Mouse (Mus musculus): ENCODE data around the gene Resp18. TPM values are rescaled to one million over a fixed set of nuclear protein-coding genes. Genes with fewer than 3 reads are reported as not detected.
A peak's percentile ranks its signal among the peaks of the same experiment; 100 is the strongest.

The Resp18 gene
- 0.24 and 0.41 TPM in 2 replicates for polyA plus RNA-seq (2012; rRNA removed)

- Histone ChIP-seq H3K27me3 (replicated peaks; ENCODE audit: control insufficient read depth, insufficient read depth, low read length) (no peaks in the 10 kb centered on the region), H3K36me3 (ENCODE audit: control insufficient read depth, insufficient read depth, low read length) (no peaks in the 10 kb centered on the region), H3K4me1 (ENCODE audit: control insufficient read depth, insufficient read depth, low read length) (no peaks in the 10 kb centered on the region), H3K27ac (ENCODE audit: insufficient read depth, low read depth, low read length) (no peak within 1 kb of the TSS), H3K4me3 (ENCODE audit: insufficient read depth, low read depth, low read length) (no peak within 1 kb of the TSS)
- 7% methylated on average over 13 of the region's 13 CpGs for WGBS
- DNase-seq, result no peak
- TF ChIP-seq POLR2A (IDR thresholded peaks at IDR 0.05; ENCODE audit: low read depth, low read length) (no peak), CTCF (conservative IDR thresholded peaks at IDR 0.05; ENCODE audit: insufficient read depth, insufficient read length, low read depth, low read length) (no peak)
Observed at GRCm38 (mm10) chr1:75278228-75278627, at the start of gene Resp18. Gene Resp18 (minus strand): TSS chr1:75278415.

DNA sequence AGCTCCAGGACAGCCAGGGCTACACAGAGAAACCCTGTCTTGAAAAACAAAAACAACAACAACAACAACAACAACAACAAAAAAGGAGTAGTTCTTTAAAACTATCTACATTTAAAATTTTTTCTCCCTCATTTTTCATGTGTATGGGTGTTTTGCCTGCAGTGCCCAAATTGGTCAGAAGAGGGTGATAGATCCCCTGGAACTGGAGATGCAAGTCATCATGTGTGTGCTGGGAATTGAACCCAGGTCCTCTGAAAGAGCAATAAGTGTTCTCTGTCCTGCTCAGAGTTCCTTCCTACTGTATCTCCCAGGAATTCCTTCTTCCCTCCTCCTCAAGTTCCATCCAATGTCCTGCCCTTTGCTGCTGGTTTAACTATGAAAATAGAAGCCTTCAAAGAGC lies 49.2 kb upstream of the Resp18 start:
- no peak for DNase-seq
- no peaks in the 10 kb centered on the region for H3K4me1 ChIP-seq (ENCODE audit: control insufficient read depth, insufficient read depth, low read length)
- no peaks in the 10 kb centered on the region for H3K36me3 ChIP-seq (ENCODE audit: control insufficient read depth, insufficient read depth, low read length)
- no peak overlapping the region for H3K4me3 ChIP-seq (ENCODE audit: insufficient read depth, low read depth, low read length)
- H3K27me3 ChIP-seq (replicated peaks; ENCODE audit: control insufficient read depth, insufficient read depth, low read length), result no peaks in the 10 kb centered on the region
- H3K27ac ChIP-seq (ENCODE audit: insufficient read depth, low read depth, low read length), result no peak overlapping the region
- TF ChIP-seq POLR2A (IDR thresholded peaks at IDR 0.05; ENCODE audit: low read depth, low read length), result no peak
- TF ChIP-seq CTCF (conservative IDR thresholded peaks at IDR 0.05; ENCODE audit: insufficient read depth, insufficient read length, low read depth, low read length), result no peak

- Histone ChIP-seq H3K27me3 (replicated peaks; ENCODE audit: control insufficient read depth, insufficient read depth, low read length) (no peaks in the 10 kb centered on the region), H3K36me3 (ENCODE audit: control insufficient read depth, insufficient read depth, low read length) (no peaks in the 10 kb centered on the region), H3K4me3 (ENCODE audit: insufficient read depth, low read depth, low read length) (no peak overlapping the region), H3K4me1 (ENCODE audit: control insufficient read depth, insufficient read depth, low read length) (no peaks in the 10 kb centered on the region), H3K27ac (ENCODE audit: insufficient read depth, low read depth, low read length) (no peak overlapping the region)
- TF ChIP-seq POLR2A (IDR thresholded peaks at IDR 0.05; ENCODE audit: low read depth, low read length), result no peak
- no peak for TF ChIP-seq CTCF (conservative IDR thresholded peaks at IDR 0.05; ENCODE audit: insufficient read depth, insufficient read length, low read depth, low read length)
- WGBS, result 85% methylated on average over 10 of the region's 10 CpGs
- DNase-seq, result no peak
Observed at GRCm38 (mm10) chr1:75319166-75319565, 41.0 kb upstream of the Resp18 start.

- DNase-seq, result no peak
- Histone ChIP-seq H3K27ac (ENCODE audit: insufficient read depth, low read depth, low read length) (no peak overlapping the region), H3K36me3 (ENCODE audit: control insufficient read depth, insufficient read depth, low read length) (no peaks in the 10 kb centered on the region), H3K27me3 (replicated peaks; ENCODE audit: control insufficient read depth, insufficient read depth, low read length) (no peaks in the 10 kb centered on the region), H3K4me1 (ENCODE audit: control insufficient read depth, insufficient read depth, low read length) (no peaks in the 10 kb centered on the region), H3K4me3 (ENCODE audit: insufficient read depth, low read depth, low read length) (no peak overlapping the region)
- 74% methylated on average over 4 of the region's 4 CpGs for WGBS
- no peak for TF ChIP-seq POLR2A (IDR thresholded peaks at IDR 0.05; ENCODE audit: low read depth, low read length)
- TF ChIP-seq CTCF (conservative IDR thresholded peaks at IDR 0.05; ENCODE audit: insufficient read depth, insufficient read length, low read depth, low read length), result no peak
Observed at GRCm38 (mm10) chr1:75318736-75319135, 40.5 kb upstream of the Resp18 start.

DNA sequence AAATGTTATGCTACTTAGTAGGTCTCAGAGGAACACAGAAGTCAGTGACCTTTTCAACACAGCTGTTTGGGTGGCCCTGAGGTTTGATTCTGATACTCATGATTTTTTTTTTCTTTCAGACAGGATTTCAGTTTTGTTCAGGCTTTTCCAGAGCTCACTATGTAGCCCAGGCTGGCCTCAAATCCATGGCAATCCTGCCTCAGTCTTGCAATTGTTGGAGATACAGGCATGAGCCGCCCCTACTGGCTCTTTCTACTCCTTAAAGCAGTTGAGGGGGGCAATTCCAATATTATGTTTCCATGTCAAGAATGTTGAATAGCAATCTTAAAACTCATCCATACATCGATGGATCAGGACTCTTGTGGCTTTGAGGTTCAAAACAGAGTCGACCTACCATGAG lies 40.1 kb upstream of the Resp18 start:
- Histone ChIP-seq H3K27me3 (replicated peaks; ENCODE audit: control insufficient read depth, insufficient read depth, low read length) (no peaks in the 10 kb centered on the region), H3K4me3 (ENCODE audit: insufficient read depth, low read depth, low read length) (no peak overlapping the region), H3K4me1 (ENCODE audit: control insufficient read depth, insufficient read depth, low read length) (no peaks in the 10 kb centered on the region), H3K27ac (ENCODE audit: insufficient read depth, low read depth, low read length) (no peak overlapping the region), H3K36me3 (ENCODE audit: control insufficient read depth, insufficient read depth, low read length) (no peaks in the 10 kb centered on the region)
- TF ChIP-seq CTCF (conservative IDR thresholded peaks at IDR 0.05; ENCODE audit: insufficient read depth, insufficient read length, low read depth, low read length) (no peak), POLR2A (IDR thresholded peaks at IDR 0.05; ENCODE audit: low read depth, low read length) (no peak)
- DNase-seq, result no peak
- WGBS, result 68% methylated on average over 3 of the region's 3 CpGs

DNA sequence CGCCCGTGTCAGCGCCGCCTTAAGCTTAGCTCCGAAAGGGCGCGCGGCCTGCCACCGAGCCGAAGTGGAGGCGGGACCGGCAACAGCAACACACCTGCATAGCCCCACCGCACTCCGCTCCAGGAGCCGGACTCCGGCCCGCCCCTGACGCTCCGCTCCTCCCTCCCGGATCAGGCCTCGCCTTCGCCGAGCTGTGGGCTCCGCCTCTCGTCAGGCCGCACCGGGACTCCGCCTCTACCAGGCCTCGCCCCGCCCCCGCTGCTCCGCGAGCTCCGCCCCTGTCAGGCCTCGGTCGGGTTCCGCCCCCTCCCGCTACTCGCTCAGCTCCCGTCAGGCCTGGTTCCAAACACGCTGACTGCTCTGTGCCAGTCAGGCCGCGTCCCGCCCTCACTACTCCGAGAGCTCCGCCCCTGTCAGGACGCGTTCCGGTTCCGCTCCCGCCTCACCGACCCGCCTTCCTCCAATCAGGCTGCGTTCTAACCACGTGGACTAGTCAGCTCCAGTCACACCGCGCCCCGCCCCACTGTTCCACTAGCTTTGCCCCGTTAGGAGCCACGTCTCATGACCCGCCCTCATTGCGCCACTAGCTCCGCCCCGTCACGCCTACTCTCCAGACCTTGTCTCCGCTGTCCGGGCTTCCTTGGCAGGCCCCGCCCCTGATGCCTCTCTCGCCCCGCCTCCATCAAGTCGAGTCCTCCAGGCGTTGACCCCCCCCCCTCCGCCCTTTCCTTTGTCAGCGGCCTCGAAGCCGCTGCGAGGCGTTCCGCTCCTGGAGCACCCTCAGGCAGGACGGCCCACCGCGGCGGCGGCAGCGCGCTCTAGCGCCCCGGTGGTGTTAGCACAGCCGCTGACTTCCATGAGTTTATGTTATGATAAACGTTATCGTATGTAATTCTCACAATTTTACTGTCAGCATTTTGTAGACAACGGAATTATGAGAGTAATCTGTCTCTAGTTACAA lies 39.3 kb upstream of the Resp18 start, which contains the start of gene Dnpep:
Dnpep (minus strand) TSS at position 750 of the 961 bp plus-strand sequence.
- H3K4me3 ChIP-seq (ENCODE audit: insufficient read depth, low read depth, low read length), result peak within 1 kb of the TSS; percentile 78
- under 1% methylated on average over 92 of the region's 92 CpGs for WGBS
- no peaks in the 10 kb centered on the region for H3K4me1 ChIP-seq (ENCODE audit: control insufficient read depth, insufficient read depth, low read length)
- TF ChIP-seq POLR2A (IDR thresholded peaks at IDR 0.05; ENCODE audit: low read depth, low read length) (peak; percentile 19), CTCF (conservative IDR thresholded peaks at IDR 0.05; ENCODE audit: insufficient read depth, insufficient read length, low read depth, low read length) (peak; percentile 66)
- peak; percentile 100 for DNase-seq
- H3K27ac ChIP-seq (ENCODE audit: insufficient read depth, low read depth, low read length), result peak within 1 kb of the TSS; percentile 93
- H3K27me3 ChIP-seq (replicated peaks; ENCODE audit: control insufficient read depth, insufficient read depth, low read length), result no peaks in the 10 kb centered on the region
- H3K36me3 ChIP-seq (ENCODE audit: control insufficient read depth, insufficient read depth, low read length), result no peaks in the 10 kb centered on the region

DNA sequence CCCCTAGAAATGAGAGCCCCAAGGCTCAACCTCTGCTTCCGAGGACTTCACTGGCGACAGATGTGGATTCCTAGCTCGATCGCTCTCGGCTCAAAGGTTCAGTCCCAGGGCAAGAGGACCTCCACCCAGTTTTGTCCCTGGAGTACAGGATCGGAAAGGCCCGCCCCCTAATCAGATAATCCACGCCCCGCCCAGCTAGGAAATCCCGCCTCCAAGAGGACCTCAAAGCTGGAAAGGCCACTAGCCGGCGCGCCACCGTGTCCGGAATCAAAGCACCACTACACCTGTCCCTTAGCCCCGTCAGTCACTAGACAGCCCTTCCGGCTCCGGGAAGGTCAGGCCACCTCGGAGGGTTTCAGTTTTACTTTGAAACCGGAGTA lies 38.6 kb upstream of the Resp18 start:
- under 1% methylated on average over 20 of the region's 20 CpGs for WGBS
- H3K27ac ChIP-seq (ENCODE audit: insufficient read depth, low read depth, low read length), result peak overlapping the region; percentile 93
- peak; percentile 94 for DNase-seq
- H3K36me3 ChIP-seq (ENCODE audit: control insufficient read depth, insufficient read depth, low read length), result no peaks in the 10 kb centered on the region
- H3K4me1 ChIP-seq (ENCODE audit: control insufficient read depth, insufficient read depth, low read length), result no peaks in the 10 kb centered on the region
- peak; percentile 19 for TF ChIP-seq POLR2A (IDR thresholded peaks at IDR 0.05; ENCODE audit: low read depth, low read length)
- 0 out of 2 replicates have a peak, but pooled peaks have one; percentile 7 for TF ChIP-seq CTCF (conservative IDR thresholded peaks at IDR 0.05; ENCODE audit: insufficient read depth, insufficient read length, low read depth, low read length)
- H3K27me3 ChIP-seq (replicated peaks; ENCODE audit: control insufficient read depth, insufficient read depth, low read length), result no peaks in the 10 kb centered on the region
- H3K4me3 ChIP-seq (ENCODE audit: insufficient read depth, low read depth, low read length), result peak overlapping the region; percentile 78
